Mouse (Mus musculus) forebrain, postnatal 0 days (tissue): ENCODE results near the gene Mogs. TPM values are rescaled to one million over a fixed set of nuclear protein-coding genes. Genes with fewer than 3 reads are reported as not detected.

Experiments
- ATAC-seq: fragments of 200-750 bp; cut with Nextera tagmentation; 2 replicates; pipeline ENCODE4 v1.8.0; 2017; ENCODE audit warnings: mild to moderate bottlenecking, moderate library complexity
- DNase-seq: peaks from one replicate; pipeline ENCODE4 v3.0.0-alpha.2; 2015
- H3K27ac ChIP-seq: fragments of 300-500 bp; sonication (generic); 2 replicates; pipeline ENCODE4 v1.5.1; 2014; ENCODE audit warnings: low read depth, mild to moderate bottlenecking, antibody characterized with exemption, low read length, moderate library complexity, mixed read lengths
- H3K27me3 ChIP-seq: fragments of 300-500 bp; sonication (generic); 2 replicates; pipeline ENCODE4 v1.6.1; 2014; ENCODE audit warnings: mild to moderate bottlenecking, low read length, mixed read lengths; ENCODE audit not compliant: insufficient read depth
- H3K36me3 ChIP-seq: fragments of 300-500 bp; sonication (generic); 2 replicates; pipeline ENCODE4 v1.6.1; 2014; ENCODE audit warnings: mild to moderate bottlenecking, moderate library complexity; ENCODE audit not compliant: insufficient read depth
- H3K4me1 ChIP-seq: fragments of 300-500 bp; sonication (generic); 2 replicates; pipeline ENCODE4 v1.6.1; 2014; ENCODE audit warnings: antibody characterized with exemption; ENCODE audit not compliant: insufficient read depth
- H3K4me2 ChIP-seq: fragments of 300-500 bp; sonication (generic); 2 replicates; pipeline ENCODE4 v1.6.1; 2014; ENCODE audit warnings: low read depth, mild to moderate bottlenecking, moderate library complexity
- H3K4me3 ChIP-seq: fragments of 300-500 bp; sonication (generic); 2 replicates; pipeline ENCODE4 v1.5.1; 2014; ENCODE audit warnings: low read depth, low read length, mixed read lengths
- H3K9ac ChIP-seq: fragments of 300-500 bp; sonication (generic); 2 replicates; pipeline ENCODE4 v1.6.1; 2014; ENCODE audit warnings: mild to moderate bottlenecking
- H3K9me3 ChIP-seq: fragments of 300-500 bp; sonication (generic); 2 replicates; pipeline ENCODE4 v1.6.1; 2016; ENCODE audit warnings: low read length
- CTCF ChIP-seq: sonication (generic); IDR thresholded peaks from 2 replicates; pipeline ENCODE4 v1.5.1; 2016; ENCODE audit warnings: antibody characterized with exemption, control low read depth, low read depth
- WGBS: fragments of 180-500 bp; shearing (Covaris S2); extraction: QIAGEN DNeasy Blood & Tissue Kit; methylation state at CpG from one replicate; pipeline ENCODE4 v1.1.7; 2014; 5-methylcytosine and 5-hydroxymethylcytosine counted together
- polyA plus RNA-seq: library from polyadenylated mRNA; unstranded; fragments of >200 nt; fragmentation: Nextera tagmentation; extraction: Ambion mirVana; gene quantifications from 2 replicates; pipeline ENCODE4 v1.2.1, GENCODE M21; 2015
- total RNA-seq: library from RNA; depleted of rRNA; stranded (reverse); fragments of >200 nt; gene quantifications from 2 replicates; pipeline ENCODE4 v1.2.3, GENCODE M21; 2014

Mogs gene
- total and polyA plus RNA-seq, 2 experiments from 2014 or later = 17.4 to 43.5 TPM

GRCm38 (mm10) chr6:83095968-83096367 lies 19.3 kb upstream of the Mogs start:
- Histone ChIP-seq H3K4me3 (no peak overlapping the region), H3K4me2 (no peak overlapping the region), H3K9ac (no peak overlapping the region), H3K36me3 (no peaks in the 10 kb centered on the region), H3K9me3 (no peaks in the 10 kb centered on the region), H3K27ac (no peak overlapping the region), H3K4me1 (no peaks in the 10 kb centered on the region), H3K27me3 (no peaks in the 10 kb centered on the region; the same call in 1 of the 2 replicates)
- WGBS = 37% methylated on average over 6 of the region's 6 CpGs
- no peak for ATAC-seq
- TF ChIP-seq CTCF = no peak
- no peak for DNase-seq

DNA sequence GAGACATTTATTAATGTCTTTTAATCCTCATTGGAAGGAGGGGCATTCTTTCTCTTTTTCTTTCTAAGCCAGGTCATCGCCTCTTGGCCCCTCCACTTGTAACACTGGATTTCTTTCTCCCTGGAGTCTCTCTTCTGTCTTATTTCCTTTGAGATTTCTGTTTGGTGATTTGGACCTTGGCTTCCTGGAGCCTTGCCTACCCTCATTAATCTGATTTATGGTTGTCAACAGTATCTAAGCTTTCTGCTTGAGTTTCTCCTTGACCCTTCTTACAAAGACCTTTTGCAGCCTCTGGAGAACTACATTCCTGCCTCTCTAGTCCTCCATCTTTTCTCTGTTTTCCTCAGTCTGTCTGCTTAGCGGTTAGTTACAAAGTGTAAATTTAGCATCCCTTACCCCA lies 16.9 kb upstream of the Mogs start:
- Histone ChIP-seq H3K4me3 (no peak overlapping the region), H3K36me3 (no peaks in the 10 kb centered on the region), H3K27ac (no peak overlapping the region), H3K4me1 (peaks cover 8% of the 10 kb centered on the region; the same call in 1 of the 2 replicates), H3K4me2 (no peak overlapping the region), H3K9ac (no peak overlapping the region), H3K9me3 (no peaks in the 10 kb centered on the region), H3K27me3 (no peaks in the 10 kb centered on the region)
- TF ChIP-seq CTCF = no peak
- DNase-seq (no peak), ATAC-seq (no peak)
- WGBS = 78% methylated on average over 2 of the region's 2 CpGs

- Histone ChIP-seq H3K27ac (peak within 1 kb of the TSS; percentile 82), H3K4me3 (peak within 1 kb of the TSS; percentile 66), H3K36me3 (no peaks in the 10 kb centered on the region; the same call in 1 of the 2 replicates), H3K9me3 (no peaks in the 10 kb centered on the region), H3K9ac (peak within 1 kb of the TSS; percentile 76), H3K27me3 (no peaks in the 10 kb centered on the region), H3K4me1 (peaks cover 8% of the 10 kb centered on the region; the same call in 1 of the 2 replicates), H3K4me2 (peak within 1 kb of the TSS; percentile 99)
- peak; percentile 81 for TF ChIP-seq CTCF
- under 1% methylated on average over 25 of the region's 25 CpGs for WGBS
- ATAC-seq (peak; percentile 85), DNase-seq (peak; percentile 90)
Observed at GRCm38 (mm10) chr6:83101316-83101687, 14.0 kb upstream of the Mogs start, which contains the start of the genes Ccdc142 and Gm42688. Gene Ccdc142 (plus strand): TSS chr6:83101601. Gene Gm42688 (plus strand): TSS chr6:83101617.

DNA sequence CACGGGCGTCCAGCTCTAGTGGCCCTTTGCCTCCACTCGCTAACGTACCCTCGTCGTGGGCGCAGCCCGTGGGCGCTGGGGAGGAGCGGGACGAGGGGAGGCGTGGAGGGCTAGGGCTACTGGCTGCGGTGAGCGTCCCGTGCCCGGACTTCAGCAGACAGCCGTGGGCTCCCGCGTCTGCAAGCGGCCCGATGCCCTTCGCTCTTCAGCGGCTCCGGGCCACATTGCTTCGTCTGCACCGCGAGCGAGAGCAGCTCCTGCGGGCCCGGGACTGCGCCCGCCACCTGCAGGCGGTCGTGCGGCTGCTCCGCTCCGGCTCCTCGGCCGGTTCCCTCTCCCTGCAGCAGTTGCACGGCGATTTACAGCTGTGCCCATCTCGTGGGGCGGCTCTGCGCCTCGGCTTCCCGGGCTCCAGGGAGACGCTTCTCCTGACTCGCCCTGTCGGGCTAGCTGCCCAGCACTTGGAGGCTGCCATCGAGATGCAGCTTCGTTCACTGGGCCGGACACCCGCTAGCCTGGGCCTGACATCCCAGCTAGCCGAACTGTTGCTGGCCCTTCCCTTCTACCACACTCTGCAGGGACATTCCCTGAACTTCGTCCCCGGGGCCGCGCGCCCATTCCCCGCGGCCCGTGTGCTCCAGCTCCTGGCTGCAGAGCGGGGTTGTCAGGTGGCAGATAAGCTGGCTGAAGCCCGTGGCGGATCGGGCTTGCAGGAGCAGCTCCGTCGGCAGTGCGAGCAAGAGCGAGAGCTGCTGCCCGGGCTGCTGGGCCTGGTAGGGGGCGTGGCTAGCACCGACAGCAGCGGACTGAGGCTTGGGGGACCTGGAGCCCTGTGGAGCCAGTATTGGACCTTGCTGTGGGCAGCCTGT lies 13.4 kb upstream of the Mogs start:
- WGBS = 7% methylated on average over 74 of the region's 74 CpGs

DNA sequence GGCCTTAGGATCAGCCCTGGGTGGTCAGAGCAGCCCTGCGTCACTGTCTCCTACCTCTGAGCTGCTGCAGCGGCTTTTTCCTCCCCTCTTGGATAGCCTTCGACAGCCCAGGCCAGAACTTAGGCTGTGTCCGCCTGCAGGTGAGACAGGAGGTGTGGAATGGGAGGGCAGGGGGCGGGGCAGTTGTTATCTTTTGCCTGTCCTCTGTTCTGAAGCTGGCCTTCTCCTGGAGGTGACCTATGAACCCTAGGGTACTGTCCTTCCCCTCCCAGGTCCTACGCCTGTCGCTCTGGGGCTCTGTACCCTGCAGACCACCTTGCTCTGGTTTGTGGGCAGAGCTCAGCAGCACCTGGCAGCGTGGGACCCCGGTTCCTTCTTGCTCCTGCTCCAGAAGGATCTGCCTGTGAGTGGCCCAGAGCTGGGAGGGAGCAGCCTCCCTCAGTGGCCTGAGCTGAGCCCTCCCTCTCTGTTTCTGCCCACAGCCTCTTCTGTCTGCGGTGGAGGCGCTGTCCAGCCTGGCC lies 12.1 kb upstream of the Mogs start:
- 50% methylated on average over 11 of the region's 11 CpGs for WGBS
- ATAC-seq (no peak), DNase-seq (no peak)
- Histone ChIP-seq H3K4me1 (peaks cover 12% of the 10 kb centered on the region; the same call in 1 of the 2 replicates), H3K27me3 (no peaks in the 10 kb centered on the region), H3K4me3 (peak overlapping the region; percentile 66), H3K4me2 (peak overlapping the region; percentile 99), H3K9ac (peak overlapping the region; percentile 76), H3K36me3 (no peaks in the 10 kb centered on the region; the same call in 1 of the 2 replicates), H3K9me3 (no peaks in the 10 kb centered on the region), H3K27ac (peak overlapping the region; percentile 35; the same call in 1 of the 2 replicates)
- TF ChIP-seq CTCF = no peak

More for the DNA sequence above, 13.4 kb upstream of the Mogs start:
- DNase-seq = peak; percentile 74
- Histone ChIP-seq H3K4me3 (peak overlapping the region; percentile 66), H3K4me1 (peaks cover 8% of the 10 kb centered on the region; the same call in 1 of the 2 replicates), H3K27ac (peak overlapping the region; percentile 82), H3K27me3 (no peaks in the 10 kb centered on the region), H3K9me3 (no peaks in the 10 kb centered on the region), H3K4me2 (peak overlapping the region; percentile 99), H3K9ac (peak overlapping the region; percentile 76), H3K36me3 (no peaks in the 10 kb centered on the region; the same call in 1 of the 2 replicates)
- ATAC-seq = peak; percentile 70
- TF ChIP-seq CTCF = peak; percentile 70

DNA sequence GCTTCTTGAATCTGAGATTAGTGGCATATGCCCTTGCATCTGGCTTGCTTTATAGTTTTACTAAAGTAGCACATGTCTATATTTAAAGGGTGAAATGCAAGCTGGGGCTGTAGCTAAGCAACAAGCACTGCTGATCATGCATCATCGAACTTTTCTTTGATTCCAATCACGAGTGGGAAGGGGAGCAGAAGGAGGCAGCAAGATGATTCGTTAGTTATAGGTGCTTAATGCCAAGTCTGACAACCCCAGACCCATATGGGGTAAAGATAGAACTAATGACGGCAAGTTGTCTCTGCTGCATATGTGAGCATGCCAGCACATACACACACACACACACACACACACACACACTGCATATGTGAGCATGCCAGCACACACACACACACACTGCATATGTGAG lies 11.1 kb upstream of the Mogs start:
- WGBS = 36% methylated on average over 4 of the region's 4 CpGs
- Histone ChIP-seq H3K27ac (no peak overlapping the region), H3K9ac (no peak overlapping the region), H3K36me3 (no peaks in the 10 kb centered on the region; the same call in 1 of the 2 replicates), H3K4me2 (no peak overlapping the region), H3K27me3 (no peaks in the 10 kb centered on the region), H3K4me1 (peaks cover 17% of the 10 kb centered on the region; the same call in 1 of the 2 replicates), H3K9me3 (no peaks in the 10 kb centered on the region), H3K4me3 (no peak overlapping the region)
- TF ChIP-seq CTCF = no peak
- ATAC-seq = peak; percentile 65
- peak; percentile 73 for DNase-seq
